Mouse (Mus musculus): ENCODE results near the gene Dnajc10.

Dnajc10 gene

DNA sequence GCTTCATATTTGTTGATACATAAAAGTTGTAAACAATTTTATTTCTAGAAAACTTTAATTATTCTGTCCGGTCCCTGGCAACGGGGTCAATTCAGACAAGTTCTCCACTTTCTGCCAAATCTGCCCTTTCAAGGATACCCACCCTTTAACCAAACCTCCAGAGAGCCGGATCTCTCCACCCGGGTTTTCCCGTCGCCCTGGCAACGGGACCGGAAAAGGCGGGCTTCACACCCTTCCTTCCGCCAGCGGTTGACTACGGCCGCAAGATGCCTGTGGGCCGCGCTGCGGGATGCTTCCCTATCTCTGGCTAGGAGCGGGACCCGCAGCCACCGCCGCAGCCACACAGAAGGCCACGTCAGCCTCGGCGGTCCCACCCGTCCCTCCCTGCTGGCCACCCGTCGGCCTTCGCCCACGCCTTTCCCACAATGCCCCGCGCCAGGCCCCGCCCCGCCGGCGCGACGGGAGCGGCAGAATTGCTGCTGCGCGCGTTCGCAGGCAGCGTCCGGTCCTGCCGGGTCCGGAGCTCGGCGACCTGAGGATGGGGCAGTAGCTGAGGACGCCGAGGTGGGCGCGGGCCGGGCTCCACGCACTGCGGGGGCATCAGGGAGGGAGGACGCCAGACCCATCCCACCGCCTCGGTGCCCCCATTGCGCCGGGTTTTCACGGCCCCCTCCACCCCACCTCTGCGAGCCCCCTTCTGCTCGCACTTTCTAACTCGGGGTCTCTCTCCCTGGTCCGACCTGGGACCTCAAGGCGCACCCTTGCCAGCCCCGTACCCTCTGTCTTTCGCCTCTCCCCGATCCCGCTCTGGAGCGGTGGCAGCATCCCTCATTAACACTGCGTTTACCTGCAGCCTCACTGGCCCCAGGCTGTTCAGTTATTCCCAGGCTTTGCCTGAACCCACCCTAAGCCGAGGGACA lies at the start of gene Dnajc10:
Dnajc10 (plus strand) TSS at position 225 of the 920 bp plus-strand sequence.
- peak; percentile 85 for DNase-seq (ENCODE audit: low spot score)

DNA sequence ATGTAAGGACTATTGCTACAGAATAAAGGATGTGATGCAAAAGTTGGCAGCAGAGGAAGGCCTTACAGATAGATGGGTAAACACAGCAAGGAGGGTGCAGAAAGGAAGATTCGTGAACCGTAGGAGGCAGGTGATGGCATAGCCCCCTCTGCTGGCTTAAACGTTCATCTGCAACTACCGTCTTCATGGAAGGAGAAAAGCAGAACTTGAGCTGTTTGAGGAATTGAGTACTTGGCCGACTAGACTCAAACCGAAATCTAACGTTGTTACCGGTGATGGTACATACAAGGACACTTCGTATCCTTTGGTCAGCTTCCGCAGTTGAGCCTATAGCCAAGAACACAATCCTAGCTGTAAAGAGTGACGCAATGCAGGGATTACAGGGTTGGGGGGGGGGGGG lies 48.4 kb upstream of the Dnajc10 start:
- DNase-seq (ENCODE audit: low spot score): peak; percentile 16

DNA sequence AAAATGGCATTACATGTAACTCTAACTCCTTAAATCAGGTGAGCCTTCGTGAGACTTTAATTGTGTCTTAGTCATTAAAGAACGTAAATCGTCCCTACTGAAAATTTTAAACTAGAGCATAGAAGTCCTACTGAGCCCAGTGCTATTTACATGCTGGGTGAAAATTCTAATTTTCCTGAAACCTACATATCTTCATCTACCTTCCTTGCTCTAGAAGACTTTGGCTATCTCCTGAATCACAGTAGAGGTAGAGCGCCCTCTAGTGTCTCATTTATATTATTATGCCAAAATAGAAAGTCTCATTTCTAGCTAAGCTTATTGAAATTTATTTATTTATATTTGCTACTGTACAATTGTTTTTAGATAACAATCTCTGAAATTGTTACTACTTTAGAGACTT lies 47.2 kb upstream of the Dnajc10 start:
- no peak for DNase-seq (ENCODE audit: low spot score)

DNA sequence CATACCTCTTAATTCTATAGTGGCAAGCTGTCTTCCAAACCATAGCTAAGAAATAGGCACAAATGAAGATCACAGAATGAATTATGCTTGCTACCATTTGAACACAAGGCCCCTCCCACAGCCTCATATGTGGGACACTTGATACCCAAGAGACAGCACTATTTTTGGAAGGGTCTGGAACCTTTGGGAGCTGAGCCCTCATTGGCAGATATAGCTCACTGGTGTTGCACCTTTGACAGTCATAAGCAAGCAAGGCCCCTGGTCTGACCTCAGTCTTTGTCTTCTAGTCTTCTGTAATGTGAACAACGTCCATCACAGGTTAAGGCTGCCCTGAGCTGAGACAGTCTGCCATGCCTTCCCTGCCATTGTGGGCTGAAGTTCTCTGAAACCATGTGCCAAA lies 43.8 kb upstream of the Dnajc10 start:
- no peak for DNase-seq (ENCODE audit: low spot score)

DNA sequence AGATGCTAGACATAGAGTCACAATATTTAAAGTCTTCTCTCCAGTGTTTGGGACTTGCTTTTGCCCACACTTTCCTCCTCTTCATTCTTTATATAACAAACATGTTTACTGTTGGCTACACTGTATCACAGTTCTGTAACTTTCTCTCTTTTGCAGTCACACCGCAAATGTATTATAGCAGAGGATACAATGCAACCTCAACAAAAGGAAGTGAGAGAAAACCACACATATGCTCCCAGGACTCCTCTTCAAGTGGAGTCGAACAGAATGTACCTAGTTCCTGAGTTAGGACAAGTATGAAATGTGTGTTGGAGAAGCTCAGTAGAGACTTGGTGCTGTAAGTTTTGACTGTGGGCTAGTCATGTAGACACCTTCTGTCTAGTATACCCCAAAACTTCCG lies 42.2 kb upstream of the Dnajc10 start:
- DNase-seq (ENCODE audit: low spot score): no peak

DNA sequence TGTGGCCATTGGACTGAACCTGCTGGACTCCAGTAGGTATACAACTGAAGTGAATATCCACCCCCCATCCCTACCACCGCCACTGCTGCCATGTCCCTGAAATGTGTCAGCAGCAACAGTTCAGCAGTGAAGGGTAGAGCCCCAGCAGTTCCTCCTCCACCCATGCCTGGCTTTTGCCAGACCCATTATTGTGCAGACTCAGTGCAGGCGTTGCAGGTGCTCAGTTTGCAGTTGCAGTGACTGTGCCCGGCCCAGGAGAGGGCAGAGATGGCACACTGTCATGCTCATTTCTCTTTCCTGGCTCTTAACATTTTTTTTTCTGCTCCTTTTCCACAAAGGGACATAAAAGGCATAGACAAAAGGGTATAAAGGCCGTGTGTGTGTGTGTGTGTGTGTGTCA lies 41.5 kb upstream of the Dnajc10 start:
- DNase-seq (ENCODE audit: low spot score): no peak

DNA sequence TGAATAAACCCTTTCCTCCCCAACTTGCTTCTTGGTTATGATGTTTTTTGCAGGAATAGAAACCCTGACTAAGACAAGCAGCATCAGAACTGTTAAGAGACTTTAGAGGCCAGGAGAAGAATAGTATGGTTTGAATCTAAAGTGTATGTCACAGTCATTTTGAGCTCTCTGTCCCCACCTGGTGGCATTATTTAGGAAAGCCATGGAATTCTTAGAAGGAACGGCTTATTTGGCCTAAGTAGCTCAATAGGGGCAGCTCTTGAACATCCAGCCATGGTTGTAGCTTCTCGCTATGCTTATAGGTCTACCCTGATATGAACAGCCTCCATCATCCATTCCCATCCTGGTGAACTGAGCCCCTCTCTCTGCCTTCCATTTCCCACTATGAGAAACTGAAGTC lies 40.1 kb upstream of the Dnajc10 start:
- DNase-seq (ENCODE audit: low spot score): no peak

DNA sequence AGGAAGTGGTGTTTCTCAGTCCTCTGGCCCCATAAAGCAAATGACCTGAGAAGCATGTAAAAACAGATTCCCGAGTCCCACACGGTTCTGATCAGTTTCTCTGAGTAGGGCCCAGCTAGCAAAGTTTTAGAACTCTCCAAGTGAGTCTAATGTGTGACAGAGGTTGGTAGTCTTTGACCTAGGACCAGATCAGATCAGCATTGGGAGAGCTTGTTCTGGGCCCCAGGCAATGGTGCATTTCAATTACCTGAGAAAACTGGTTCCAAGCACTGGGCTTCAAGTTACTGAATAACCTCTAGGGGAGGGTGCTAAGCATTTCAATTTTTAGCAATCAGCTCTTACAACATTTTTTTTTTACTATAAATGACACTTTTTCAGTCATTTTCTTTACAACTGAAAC lies 33.1 kb upstream of the Dnajc10 start:
- no peak for DNase-seq (ENCODE audit: low spot score)

DNA sequence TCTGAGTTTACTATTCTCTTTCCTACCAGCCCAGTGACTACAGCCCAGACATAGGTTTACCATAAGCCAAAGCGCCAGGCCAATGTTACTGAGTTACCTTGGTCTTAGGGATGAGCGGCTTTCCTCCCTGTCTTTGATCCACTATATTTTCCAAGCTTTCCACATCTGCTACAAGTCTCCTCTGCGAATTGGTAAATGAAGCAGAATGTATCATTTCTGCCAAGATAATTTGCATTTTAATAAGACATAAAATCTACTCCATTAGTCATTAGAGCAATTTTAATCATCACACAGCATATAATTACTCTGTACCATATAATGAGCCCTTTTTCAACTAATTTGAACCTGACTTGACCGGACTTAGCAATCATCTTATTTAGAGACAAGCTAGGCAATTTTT lies 28.9 kb upstream of the Dnajc10 start:
- no peak for DNase-seq (ENCODE audit: low spot score)

DNA sequence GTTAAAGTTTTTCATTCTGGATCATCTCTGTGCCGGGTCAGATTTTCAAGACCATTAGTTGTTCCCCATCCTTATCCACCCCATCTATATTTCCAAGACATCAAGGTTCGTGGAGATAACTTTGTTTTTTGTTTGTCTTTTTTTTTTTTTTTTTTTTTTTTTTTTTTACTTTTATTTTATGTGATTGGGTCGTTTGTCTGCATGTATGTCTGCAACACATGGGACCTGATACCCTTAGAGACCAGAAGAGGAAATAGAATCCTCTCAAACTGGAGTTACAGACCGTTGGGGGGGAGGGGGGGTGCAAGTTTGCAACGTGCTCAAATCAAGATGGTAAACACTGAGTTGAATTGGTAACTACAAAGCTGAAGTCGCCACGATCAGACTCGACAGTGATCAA lies 23.1 kb upstream of the Dnajc10 start, which contains the start of gene Prdx6b:
Prdx6b (plus strand) TSS at position 301 of the 400 bp plus-strand sequence.
- no peak for DNase-seq (ENCODE audit: low spot score)

DNA sequence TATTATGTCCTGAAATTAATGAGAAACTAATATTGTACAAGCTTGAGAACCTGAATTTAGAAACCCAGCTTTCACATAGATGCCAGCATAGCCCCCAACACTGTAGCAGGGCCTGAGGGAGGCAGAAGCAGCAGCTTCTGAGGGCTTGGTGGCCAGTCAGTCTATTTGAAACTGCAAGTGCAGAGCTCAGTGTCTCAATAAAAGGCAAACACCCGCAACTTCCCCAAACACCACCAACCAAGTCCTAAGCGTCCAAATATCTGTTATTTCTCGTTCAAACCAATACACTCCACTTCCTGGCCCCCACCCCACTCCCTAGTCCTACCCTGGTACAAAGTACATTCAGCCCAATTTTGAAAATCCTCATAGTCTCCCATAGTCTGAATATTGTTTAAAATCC lies 16.9 kb upstream of the Dnajc10 start:
- no peak for DNase-seq (ENCODE audit: low spot score)

DNA sequence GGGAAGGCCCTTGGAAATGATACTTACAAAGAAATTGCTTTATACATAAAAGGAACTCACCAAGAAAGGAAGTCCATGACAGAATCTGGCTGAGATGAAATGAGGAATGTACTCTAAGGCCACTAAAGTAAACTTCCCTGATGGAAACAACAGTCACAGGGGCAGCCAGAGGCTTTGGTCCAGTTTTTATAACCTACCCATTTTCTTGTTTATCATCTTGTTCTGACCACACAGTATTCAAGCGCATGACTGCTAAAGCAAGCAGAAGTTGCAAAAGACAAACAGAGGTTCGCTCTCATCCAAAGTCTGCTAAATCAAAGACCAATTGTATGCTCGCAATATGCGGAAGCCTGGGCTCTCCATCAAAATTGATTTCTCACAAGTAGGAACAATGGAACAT lies 14.5 kb upstream of the Dnajc10 start:
- DNase-seq (ENCODE audit: low spot score): no peak

DNA sequence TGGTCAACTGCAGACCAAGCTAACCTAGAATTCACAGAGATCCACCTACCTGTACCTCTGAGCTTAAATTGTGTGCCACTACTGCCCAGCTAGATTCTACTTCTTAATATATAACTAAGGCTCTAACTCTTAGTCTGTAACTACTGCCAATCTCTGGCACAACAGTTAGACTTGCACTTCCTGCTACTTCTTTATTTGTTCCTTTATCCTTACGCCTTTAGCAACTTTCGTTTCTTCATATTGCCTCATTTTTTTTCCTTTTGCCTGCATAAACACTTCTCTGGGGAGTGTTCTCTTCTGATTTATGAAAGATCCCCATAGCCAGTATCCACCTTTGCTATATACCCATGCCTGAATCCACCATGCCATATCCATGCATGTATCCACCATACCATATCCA lies 11.3 kb upstream of the Dnajc10 start:
- DNase-seq (ENCODE audit: low spot score): no peak

DNA sequence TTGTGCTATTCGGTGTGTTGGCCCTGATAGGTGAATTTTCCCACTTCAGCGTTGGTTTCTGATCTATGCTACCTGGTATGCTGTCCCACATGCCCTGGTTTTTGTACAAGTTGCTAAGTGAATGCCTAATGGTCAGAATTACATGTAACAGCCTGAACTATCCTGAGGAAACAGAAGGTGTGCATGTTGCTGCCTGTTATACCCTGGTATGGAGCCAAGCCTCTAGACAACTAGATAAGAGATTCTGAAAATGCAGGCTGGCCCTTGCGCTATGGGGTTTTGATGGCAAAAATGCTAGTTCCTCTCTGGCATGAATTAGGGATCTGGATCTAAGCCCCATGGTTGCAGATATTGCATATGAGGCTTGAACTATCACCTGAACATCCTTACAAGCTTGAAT lies 7.6 kb upstream of the Dnajc10 start:
- no peak for DNase-seq (ENCODE audit: low spot score)

DNA sequence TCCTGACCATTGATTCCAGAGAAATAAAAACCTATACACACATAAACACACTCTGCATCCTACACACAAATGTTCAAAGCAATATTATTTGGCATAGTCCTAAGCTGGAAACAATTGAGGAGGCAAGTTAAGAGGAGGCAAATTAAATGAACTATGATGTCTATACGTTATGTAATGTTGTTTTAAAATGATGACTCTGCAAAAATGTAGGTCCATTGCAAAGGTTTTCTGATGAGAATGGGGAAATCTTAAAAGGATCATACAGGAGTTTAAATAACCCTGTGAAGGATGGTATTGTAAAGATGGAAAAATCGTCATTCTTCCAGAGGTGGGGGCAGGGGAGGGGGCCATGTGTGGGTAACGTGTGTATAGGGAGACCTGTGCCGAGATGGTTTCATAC lies 5.5 kb upstream of the Dnajc10 start:
- no peak for DNase-seq (ENCODE audit: low spot score)

DNA sequence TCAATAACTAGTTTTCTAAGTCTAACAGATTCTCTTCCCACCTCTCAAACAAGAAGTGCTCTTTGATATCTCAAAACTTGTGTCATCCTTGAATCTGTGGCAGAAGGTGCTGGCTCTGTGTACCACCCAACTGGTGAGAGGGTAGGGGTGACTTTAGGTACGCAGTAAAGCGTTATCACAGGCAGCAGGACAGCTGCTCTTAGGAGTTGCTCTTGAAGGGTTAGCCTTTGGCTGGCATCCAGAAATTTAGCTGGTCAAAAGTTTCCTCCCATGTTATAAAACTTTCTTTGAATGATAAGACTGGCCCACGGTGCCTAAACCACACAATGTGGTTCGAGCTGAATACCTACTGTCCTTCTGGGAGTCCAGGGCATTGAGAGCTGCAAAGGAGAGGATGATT lies 4.5 kb upstream of the Dnajc10 start:
- no peak for DNase-seq (ENCODE audit: low spot score)

DNA sequence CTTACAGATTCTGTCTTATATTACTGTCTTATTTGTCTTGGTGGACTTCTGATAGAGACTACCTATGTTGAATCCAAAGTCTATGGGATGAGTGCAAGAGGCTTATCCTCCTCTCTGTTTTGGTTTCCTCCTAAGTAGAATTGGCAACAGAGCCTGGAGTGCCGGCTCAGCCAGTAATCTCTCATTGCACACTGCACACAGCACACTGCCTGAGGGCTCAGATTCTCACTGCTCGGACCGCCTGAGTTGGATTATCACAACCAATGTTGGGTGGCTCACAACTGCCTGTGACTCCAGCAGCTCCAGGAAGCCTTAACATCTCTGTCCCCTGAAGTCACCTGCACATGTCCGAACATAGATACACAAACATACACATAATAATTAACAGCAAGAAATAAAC lies 3.9 kb upstream of the Dnajc10 start:
- DNase-seq (ENCODE audit: low spot score): no peak

DNA sequence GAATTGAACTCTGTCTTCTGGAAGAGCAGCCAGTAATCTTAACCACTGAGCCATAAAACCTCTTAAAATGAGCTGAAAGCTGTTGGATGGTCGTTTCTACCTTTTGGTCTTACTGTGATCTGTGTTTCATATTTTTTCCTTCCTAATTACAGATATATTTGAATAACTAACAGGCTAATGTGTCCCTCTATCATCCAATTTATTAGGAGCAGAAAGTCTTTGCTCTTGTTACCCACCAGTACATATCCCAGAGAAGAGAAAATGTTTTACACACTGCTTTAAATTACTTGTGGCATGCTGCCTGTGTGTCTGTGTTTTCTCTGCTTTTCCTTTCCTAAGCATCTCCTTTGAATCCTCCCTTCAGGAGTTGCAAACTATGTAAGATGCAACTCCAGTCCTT lies 1.1 kb upstream of the Dnajc10 start:
- DNase-seq (ENCODE audit: low spot score): no peak

DNA sequence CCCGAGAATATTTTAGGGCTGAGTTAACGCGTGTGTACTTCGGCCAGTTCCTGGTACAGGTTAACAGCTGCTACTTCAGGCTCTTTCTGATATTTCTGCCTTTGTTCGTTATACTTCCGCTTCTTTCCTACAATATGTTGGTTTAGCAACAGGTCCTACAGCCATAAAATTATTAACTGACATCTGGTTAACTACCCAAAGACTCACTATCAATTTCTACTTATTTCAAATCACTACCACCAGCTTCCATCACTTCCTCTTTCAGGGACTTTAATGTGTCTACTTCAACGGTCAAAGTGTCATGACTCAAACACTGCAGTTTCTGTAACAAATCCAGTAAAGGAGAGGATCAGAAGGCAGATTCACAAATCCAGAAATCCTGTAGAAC lies 418 bp upstream of the Dnajc10 start:
- no peak for DNase-seq (ENCODE audit: low spot score)

DNA sequence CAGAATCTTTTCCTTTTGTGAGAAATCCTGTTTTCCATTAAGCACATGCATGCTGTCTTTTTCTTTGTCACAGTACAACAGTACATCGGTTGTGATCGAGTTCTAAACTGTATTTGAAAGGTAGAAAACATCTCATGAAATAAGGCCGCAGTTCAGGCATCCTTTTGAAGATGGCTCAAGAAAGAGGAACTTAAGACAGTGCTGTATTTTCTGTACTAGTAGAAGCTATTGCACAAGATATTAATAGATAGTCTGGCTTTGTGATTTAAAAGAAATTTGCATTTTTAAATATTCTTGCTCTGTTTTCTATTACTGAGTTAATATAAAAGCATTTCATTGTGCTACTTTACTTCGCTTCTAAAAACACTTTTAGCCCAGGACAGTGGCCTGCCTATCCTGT lies 7.6 kb downstream of the Dnajc10 start:
- DNase-seq (ENCODE audit: low spot score): no peak

DNA sequence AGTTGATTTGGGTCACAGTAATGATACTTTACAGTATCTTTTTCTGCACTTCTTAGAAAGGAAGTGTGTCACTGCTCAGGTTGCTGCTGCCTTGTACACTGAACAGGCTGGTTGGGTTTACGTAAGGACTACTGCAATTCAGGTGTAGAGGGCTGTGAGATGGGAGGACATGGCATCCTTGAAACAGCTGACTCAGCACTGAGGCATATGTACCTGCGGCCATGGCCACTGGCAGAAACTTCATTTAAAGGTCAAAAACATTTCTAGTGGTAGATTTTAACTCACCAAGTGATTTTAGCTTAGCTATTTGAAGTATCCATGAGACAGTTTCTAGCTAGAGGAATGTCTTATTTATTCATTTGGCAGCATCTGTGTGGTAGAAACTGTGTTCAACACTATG lies 10.5 kb downstream of the Dnajc10 start:
- DNase-seq (ENCODE audit: low spot score): no peak

DNA sequence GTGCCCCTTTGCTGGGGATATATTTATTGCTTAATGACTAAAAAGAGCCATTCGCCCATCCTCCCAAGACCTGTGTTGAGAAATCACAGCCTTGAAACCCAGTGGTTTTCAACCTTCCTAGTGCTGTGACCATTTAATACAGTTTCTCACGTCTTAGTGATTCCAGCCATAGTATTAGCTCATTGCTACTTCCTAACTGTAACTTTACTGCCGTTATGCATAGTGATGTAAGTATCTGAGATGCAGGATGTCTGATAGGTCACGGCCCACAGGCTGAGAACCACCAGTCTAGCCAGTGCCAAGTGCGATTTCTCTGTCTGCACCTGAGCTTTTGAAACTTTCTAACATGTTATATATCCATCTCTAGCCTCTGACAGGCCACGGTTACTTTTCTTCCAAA lies 12.0 kb downstream of the Dnajc10 start:
- DNase-seq (ENCODE audit: low spot score): no peak

DNA sequence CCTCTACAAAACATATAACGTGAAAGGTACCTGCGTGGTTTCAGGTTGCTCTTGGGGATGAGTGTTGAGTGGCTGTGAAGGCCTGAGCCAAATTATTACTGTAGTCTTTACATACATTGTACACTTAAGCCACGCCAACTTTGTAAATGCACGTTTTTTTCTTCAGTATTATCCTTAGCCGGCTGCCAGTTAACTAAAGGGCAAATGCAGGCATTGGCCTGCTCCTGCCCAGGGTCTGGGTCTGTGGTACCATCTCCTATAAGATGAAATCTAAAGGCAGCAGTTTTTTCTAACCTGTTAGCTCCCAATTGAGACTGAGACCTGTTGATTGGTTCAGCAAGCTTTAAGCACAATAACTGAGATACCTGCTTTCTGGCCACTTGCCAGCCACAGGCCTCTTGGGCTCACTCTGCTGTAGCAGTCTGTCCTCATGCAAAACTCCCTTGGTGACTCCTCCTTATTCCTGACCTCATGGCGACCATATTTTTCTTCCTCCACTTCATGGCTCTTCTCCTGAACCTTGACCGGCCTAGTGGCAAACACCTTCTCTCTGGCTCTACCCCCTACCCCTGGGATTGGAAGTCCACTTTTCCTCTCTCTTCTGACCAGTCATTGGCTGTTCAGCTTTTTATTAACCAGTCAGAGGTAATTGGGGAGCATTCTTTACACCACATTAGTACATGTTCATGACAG lies 13.8 kb downstream of the Dnajc10 start:
- no peak for DNase-seq (ENCODE audit: low spot score)

DNA sequence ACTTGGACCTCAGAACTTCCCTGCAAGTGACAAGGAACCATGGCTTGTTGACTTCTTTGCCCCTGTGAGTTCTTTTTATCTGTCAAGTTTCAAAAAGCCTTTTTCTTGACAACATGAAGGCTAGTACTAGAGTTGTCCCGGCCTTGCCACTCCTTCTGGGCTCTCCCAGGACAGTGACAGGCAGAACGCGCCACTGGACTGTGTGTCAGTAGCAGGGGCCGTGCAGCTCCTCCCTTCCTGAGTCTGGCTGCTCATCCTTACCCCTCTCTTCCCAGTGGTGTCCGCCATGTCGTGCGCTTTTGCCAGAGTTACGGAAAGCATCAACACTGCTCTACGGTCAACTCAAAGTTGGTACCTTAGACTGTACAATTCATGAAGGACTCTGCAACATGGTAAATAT lies 25.3 kb downstream of the Dnajc10 start:
- DNase-seq (ENCODE audit: low spot score): no peak

Measured in T-cell, adult 2 months (primary cell).